Mouse (Mus musculus) CD8-positive naive resting alpha-beta T cell, adult 2 months (primary cell): ENCODE results near the gene Cdh22.

Source experiments
- DNase-seq, 2 experiments: peaks; one replicate each; pipeline ENCODE4 v3.0.0; 2022; ENCODE audit warnings: low read depth in 2 of 2, low spot score in 2 of 2

Gene Cdh22

GRCm38 (mm10) chr2:165092393-165092792 is 142.3 kb downstream of the Cdh22 start:
- DNase-seq: no peak

- no peak for DNase-seq
Observed at GRCm38 (mm10) chr2:165091433-165091965, 143.2 kb downstream of the Cdh22 start.

- no peak for DNase-seq
Observed at GRCm38 (mm10) chr2:165090650-165091049, 144.0 kb downstream of the Cdh22 start, which contains the start of gene 1700025C18Rik. Gene 1700025C18Rik (minus strand): TSS chr2:165090750.

GRCm38 (mm10) chr2:165089470-165089869 is 145.2 kb downstream of the Cdh22 start:
- DNase-seq: no peak

DNA sequence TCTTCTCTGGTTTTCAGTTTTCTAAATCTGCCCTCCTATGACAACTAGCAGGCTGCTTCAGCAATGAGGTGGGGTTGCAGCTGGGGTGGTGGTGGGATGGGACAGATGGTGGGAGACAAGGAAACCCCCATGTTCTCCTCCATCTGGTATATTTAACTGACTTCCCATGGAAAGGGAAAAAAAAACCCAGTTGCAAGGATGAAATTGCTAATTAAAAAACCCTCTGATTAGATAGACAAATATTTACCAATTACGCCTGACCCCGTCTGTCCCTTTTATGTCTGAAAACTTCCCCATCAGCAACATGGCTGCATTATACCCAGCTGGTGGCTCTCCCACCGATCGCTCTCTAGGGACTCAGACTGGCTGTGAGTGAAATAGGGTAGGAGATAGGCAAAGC is 148.0 kb downstream of the Cdh22 start:
- DNase-seq: no peak

GRCm38 (mm10) chr2:165081257-165081656 is 153.4 kb downstream of the Cdh22 start:
- DNase-seq: no peak

DNA sequence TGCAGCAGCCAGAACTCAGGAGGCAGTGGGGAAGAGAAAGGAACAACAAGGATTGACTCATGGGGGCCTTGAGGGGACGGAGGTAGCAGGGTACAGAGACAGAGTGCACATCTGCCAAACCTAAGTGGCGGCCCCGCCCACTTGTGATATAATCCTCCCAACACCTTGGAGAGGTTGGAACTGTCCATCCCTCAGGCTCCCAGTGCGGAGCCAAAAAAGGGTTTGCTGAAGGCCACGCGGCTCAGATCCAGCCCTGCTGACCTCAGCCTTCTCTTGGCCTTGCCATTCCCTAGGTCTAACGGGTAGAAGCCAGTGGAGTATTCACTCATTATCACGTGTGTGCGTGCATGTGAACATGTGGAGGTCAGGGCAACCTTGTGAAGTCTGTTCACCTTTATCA is 154.0 kb downstream of the Cdh22 start:
- no peak for DNase-seq

- DNase-seq: no peak
Observed at GRCm38 (mm10) chr2:165078605-165079004, 156.0 kb downstream of the Cdh22 start.

DNA sequence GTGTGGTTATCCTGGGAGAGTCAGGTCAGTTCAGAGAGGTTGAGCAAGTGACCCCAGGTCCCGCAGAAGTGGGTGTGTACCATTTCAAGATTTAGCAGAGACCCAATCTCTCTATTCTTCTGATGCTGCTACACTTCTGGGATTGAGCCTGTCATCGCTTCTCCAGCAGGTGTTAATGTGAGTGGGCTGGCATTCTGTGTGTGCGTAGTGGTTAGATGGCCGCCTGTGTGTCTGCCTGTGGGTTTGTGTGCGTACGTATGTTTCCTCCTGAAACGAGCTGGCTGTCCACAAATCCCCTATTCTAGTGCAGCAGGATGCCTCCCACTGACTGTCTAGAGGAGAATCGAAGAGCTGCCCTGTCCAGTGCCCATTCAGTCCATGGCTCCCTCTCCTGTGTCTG is 156.6 kb downstream of the Cdh22 start:
- no peak for DNase-seq

GRCm38 (mm10) chr2:165077055-165077454 is 157.6 kb downstream of the Cdh22 start:
- no peak for DNase-seq

- peak; percentile 54 to 72 for DNase-seq
Observed at GRCm38 (mm10) chr2:165074937-165075336, 159.7 kb downstream of the Cdh22 start.

GRCm38 (mm10) chr2:165074081-165074884 is 160.4 kb downstream of the Cdh22 start:
- no peak for DNase-seq

DNA sequence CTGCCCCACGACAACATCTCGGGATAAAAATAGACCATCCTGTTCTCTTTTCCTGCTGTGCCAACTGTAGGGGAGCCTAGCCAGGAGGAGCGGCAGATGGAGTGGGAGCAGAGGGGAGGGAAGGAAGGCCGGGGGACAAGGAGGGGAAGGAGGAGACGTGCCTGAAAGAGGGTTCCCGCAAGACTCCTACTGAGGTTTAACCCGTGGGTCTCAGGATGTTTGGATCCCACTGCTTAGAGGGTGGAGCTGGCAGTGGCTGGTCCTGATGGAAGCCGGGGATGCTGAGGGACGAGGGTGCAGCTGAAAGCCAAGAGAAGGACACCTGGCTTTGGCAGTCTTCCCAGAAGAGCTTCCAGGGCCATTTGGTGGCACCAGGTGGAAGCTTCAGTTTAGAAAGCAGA is 161.3 kb downstream of the Cdh22 start:
- DNase-seq: no peak

DNA sequence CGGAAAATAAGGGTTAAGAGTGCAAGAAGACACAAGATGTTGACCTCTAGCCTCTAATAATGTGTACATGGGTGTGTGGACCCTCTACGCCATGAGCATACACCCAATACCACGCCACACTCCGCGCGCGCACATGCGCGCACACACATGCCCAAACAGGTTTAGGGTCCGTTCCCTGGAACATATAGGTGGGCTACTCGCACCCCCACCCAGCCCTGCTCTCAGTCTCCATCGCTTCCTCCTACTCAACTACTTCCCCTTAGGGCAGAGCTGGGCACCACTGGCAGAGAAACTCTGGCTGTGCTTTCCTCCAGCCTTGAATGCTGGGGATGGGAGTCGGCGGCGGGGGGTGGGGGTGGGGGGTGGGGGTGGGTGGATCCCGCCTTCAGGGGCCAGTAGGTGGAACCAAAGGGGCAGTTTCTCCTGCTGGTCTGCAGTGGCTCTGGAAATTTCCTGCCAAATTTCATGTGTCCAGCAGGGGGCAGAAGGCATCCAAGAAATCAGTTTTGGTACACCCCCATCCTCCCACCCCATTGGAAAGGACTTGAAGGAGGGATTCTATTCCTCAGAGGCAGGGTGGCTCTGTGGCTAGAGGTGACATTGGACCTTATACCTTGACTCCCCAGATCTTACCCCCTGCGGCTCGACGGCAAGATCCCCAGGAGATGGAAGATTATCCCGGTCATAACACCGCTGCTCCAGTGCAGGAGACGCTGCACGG is 164.4 kb downstream of the Cdh22 start:
- peak in 1 of 2 experiments; percentile 30 for DNase-seq

DNA sequence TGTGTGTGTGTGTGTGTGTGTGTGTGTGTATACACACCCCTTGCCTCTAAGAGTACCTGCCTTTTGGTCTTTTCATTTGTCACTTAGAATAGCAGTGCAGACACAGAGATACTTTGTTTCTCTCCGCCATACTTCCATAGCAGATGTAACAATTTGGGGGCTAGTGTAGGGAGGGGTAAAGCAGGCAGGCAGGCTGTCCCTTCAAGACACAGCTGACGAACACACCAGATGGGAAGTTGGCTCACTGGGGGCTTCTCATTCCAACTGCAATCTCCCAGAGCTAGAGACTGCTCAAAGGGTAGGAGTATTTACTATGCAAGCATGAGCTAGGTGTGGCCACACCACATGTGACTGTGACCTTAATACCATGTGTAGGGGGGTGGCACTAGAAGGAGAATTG is 165.8 kb downstream of the Cdh22 start:
- DNase-seq: no peak

DNA sequence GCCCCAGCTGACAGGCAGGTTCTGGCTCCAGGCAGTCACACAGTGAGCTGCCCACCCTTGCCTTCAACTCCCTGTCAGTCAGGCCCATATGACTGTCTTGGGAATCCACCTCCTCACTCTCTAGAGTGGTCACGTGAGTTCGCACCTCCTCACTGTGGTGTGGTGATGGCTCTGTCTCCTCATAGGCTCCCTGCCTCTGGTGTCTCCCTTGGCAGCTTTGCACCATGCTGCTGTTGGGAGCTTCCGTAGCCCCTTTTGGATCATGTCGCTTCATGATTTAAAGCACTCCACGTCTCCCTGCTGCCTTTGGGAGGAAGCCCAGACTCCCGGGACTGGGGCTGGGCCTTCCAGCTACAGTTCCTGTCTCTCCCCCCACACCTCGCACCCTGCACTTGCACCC is 170.2 kb downstream of the Cdh22 start:
- no peak for DNase-seq

- no peak for DNase-seq
Observed at GRCm38 (mm10) chr2:165061638-165062433, 172.8 kb downstream of the Cdh22 start.
